Mouse (Mus musculus) cortical plate, adult 2 months (tissue): Measurements from ENCODE around the gene Arfgap1. TPM values are rescaled to one million over a fixed set of nuclear protein-coding genes. Genes with fewer than 3 reads are reported as not detected.

Experiments
- H3K27ac ChIP-seq: fragments of 200-500 bp; 2 replicates; pipeline ENCODE4 v1.5.1; 2012; ENCODE audit warnings: low read length, control low read depth, inconsistent platforms; ENCODE audit not compliant: insufficient read depth
- H3K4me1 ChIP-seq: fragments of 200-500 bp; 2 replicates; pipeline ENCODE4 v1.6.1; 2011; ENCODE audit warnings: low read length; ENCODE audit not compliant: control insufficient read depth, insufficient read depth
- H3K4me3 ChIP-seq: fragments of 200-500 bp; 2 replicates; pipeline ENCODE4 v1.5.1; 2011; ENCODE audit warnings: mild to moderate bottlenecking, low read length, control low read depth; ENCODE audit not compliant: insufficient read depth
- CTCF ChIP-seq: fragments of 200-500 bp; IDR thresholded peaks from 2 replicates; pipeline ENCODE4 v1.5.1; 2011; ENCODE audit warnings: mild to moderate bottlenecking, control low read depth, low read length; ENCODE audit not compliant: insufficient read depth; ENCODE audit errors: extremely low read depth
- POLR2A ChIP-seq: fragments of 200-500 bp; IDR thresholded peaks from 2 replicates; pipeline ENCODE4 v1.6.1; 2011; ENCODE audit warnings: mild to moderate bottlenecking, low read length, control low read depth; ENCODE audit not compliant: insufficient read depth; ENCODE audit errors: extremely low read depth
- polyA plus RNA-seq: library from polyadenylated mRNA; depleted of rRNA; stranded (reverse); fragments of >200 nt; gene quantifications from 2 replicates; pipeline ENCODE4 v1.2.3, GENCODE M21; 2012; rRNA removed

The Arfgap1 gene
- polyA plus RNA-seq, 1 experiment, result 146 TPM

- peak; percentile 89 for TF ChIP-seq CTCF
- TF ChIP-seq POLR2A, result no peak
- H3K4me1 ChIP-seq, result no peaks in the 10 kb centered on the region
- no peak overlapping the region for H3K27ac ChIP-seq
- no peak overlapping the region for H3K4me3 ChIP-seq
Observed at GRCm38 (mm10) chr2:180996436-180996835, 29.4 kb downstream of the Arfgap1 start.

- Histone ChIP-seq H3K27ac (no peak overlapping the region), H3K4me3 (no peak overlapping the region), H3K4me1 (no peaks in the 10 kb centered on the region)
- TF ChIP-seq CTCF, result no peak
- no peak for TF ChIP-seq POLR2A
Observed at GRCm38 (mm10) chr2:180996905-180997304, 29.9 kb downstream of the Arfgap1 start.

- H3K4me3 ChIP-seq, result no peak overlapping the region
- TF ChIP-seq POLR2A, result no peak
- TF ChIP-seq CTCF, result no peak
- H3K4me1 ChIP-seq, result no peaks in the 10 kb centered on the region
- no peak overlapping the region for H3K27ac ChIP-seq
Observed at GRCm38 (mm10) chr2:181007054-181007453, 40.0 kb downstream of the Arfgap1 start.

GRCm38 (mm10) chr2:181008339-181008738 lies 41.3 kb downstream of the Arfgap1 start:
- H3K4me3 ChIP-seq, result no peak overlapping the region
- TF ChIP-seq CTCF (no peak), POLR2A (no peak)
- H3K4me1 ChIP-seq, result no peaks in the 10 kb centered on the region
- no peak overlapping the region for H3K27ac ChIP-seq

- peaks cover 2% of the 10 kb centered on the region for H3K4me1 ChIP-seq
- H3K27ac ChIP-seq, result 0 out of 2 replicates have a peak overlapping the region, but pooled peaks have one; percentile 18
- no peak overlapping the region for H3K4me3 ChIP-seq
- 0 out of 2 replicates have a peak, but pooled peaks have one; percentile 2 for TF ChIP-seq CTCF
- no peak for TF ChIP-seq POLR2A
Observed at GRCm38 (mm10) chr2:181031406-181031934, 64.4 kb downstream of the Arfgap1 start.

Other genes starting within 250 kb of the Arfgap1 start
- 1.0 and 1.3 TPM in 2 replicates for gene Slc17a9, start 242.0 kb upstream of the Arfgap1 start, polyA plus RNA-seq
- gene Bhlhe23, start 190.3 kb upstream of the Arfgap1 start, polyA plus RNA-seq, result 0.08 TPM in 1 of 2 replicates, not detected in the other
- gene Ythdf1, start 46.3 kb upstream of the Arfgap1 start, polyA plus RNA-seq, result 45.2 and 49.1 TPM in 2 replicates
- gene Birc7, start 38.2 kb upstream of the Arfgap1 start, polyA plus RNA-seq, result 0.23 and 0.32 TPM in 2 replicates
- 89.8 and 99.6 TPM in 2 replicates for gene Nkain4, start 12.5 kb upstream of the Arfgap1 start, polyA plus RNA-seq
- gene Col20a1, start 19.3 kb downstream of the Arfgap1 start, polyA plus RNA-seq, result 2.8 and 3.1 TPM in 2 replicates
- gene Chrna4, start 76.3 kb downstream of the Arfgap1 start, polyA plus RNA-seq, result 17.6 and 17.7 TPM in 2 replicates
- gene Kcnq2, start 168.1 kb downstream of the Arfgap1 start, polyA plus RNA-seq, result 171 and 180 TPM in 2 replicates
- gene Eef1a2, start 189.8 kb downstream of the Arfgap1 start, polyA plus RNA-seq, result 1,125 and 1,195 TPM in 2 replicates
- gene Ppdpf, start 220.0 kb downstream of the Arfgap1 start, polyA plus RNA-seq, result 115 and 128 TPM in 2 replicates
- gene Ptk6, start 235.6 kb downstream of the Arfgap1 start, polyA plus RNA-seq, result 0.04 and 0.10 TPM in 2 replicates
- gene Srms, start 246.0 kb downstream of the Arfgap1 start, polyA plus RNA-seq, result 0.50 and 0.53 TPM in 2 replicates